Mouse (Mus musculus) cerebellum, adult 2 months (tissue): ENCODE data around the gene Fgfr2. TPM values are rescaled to one million over a fixed set of nuclear protein-coding genes. Genes with fewer than 3 reads are reported as not detected.
"Not testable (repeated sequence)": the region's sequence is repeated elsewhere in the genome, so short reads cannot be mapped to it uniquely, and the experiment has no call there.

Experiments used
- DNase-seq, 2 experiments: peaks; one replicate each; pipeline ENCODE4 v3.0.0; 2021
- H3K27ac ChIP-seq: fragments of 200-500 bp; 2 replicates; pipeline ENCODE4 v1.5.1; 2012; ENCODE audit warnings: low read length, control low read depth, inconsistent platforms; ENCODE audit not compliant: insufficient read depth
- H3K27me3 ChIP-seq: fragments of 200-500 bp; 2 replicates; pipeline ENCODE4 v1.6.1; 2012; ENCODE audit warnings: inconsistent platforms, mild to moderate bottlenecking, low read length, moderate library complexity; ENCODE audit not compliant: control insufficient read depth, insufficient read depth
- H3K4me1 ChIP-seq: fragments of 200-500 bp; 2 replicates; pipeline ENCODE4 v1.6.1; 2011; ENCODE audit warnings: low read length; ENCODE audit not compliant: control insufficient read depth, insufficient read depth
- H3K4me3 ChIP-seq: fragments of 200-500 bp; replicated peaks from 2 replicates; pipeline ENCODE3; 2011; ENCODE audit warnings: mild to moderate bottlenecking, low read depth, low read length, control low read depth; ENCODE audit not compliant: insufficient read depth
- CTCF ChIP-seq: fragments of 200-500 bp; IDR thresholded peaks from 2 replicates; pipeline ENCODE4 v1.5.1; 2011; ENCODE audit warnings: low read depth, mild to moderate bottlenecking, control low read depth, low read length, moderate library complexity, borderline replicate concordance; ENCODE audit not compliant: insufficient read depth
- POLR2A ChIP-seq: fragments of 200-500 bp; IDR thresholded peaks from 2 replicates; pipeline ENCODE4 v1.6.1; 2011; ENCODE audit warnings: low read length, control low read depth, borderline replicate concordance; ENCODE audit not compliant: insufficient read depth
- WGBS: fragments of 180-500 bp; shearing (Covaris S2); methylation state at CpG from one replicate; pipeline ENCODE4 v1.1.7; 2018; 5-methylcytosine and 5-hydroxymethylcytosine counted together
- polyA plus RNA-seq: library from polyadenylated mRNA; depleted of rRNA; stranded (reverse); fragments of >200 nt; gene quantifications from 2 replicates; pipeline ENCODE4 v1.2.3, GENCODE M21; 2012

The Fgfr2 gene
- polyA plus RNA-seq, 1 experiment = 95.3 TPM

- 36% methylated on average over 3 of the region's 3 CpGs for WGBS
- no peaks in the 10 kb centered on the region for H3K27me3 ChIP-seq
- no peak for TF ChIP-seq CTCF
- no peak for TF ChIP-seq POLR2A
- DNase-seq = no peak
- peak overlapping the region; percentile 93; the same call in 1 of the 2 replicates for H3K27ac ChIP-seq
- H3K4me1 ChIP-seq = peaks cover 4% of the 10 kb centered on the region; the same call in 1 of the 2 replicates
- peak overlapping the region; percentile 87 for H3K4me3 ChIP-seq
These were observed 2577.3 kb downstream of the Fgfr2 start for GRCm38 (mm10) chr7:130545893-130546292.

- Histone ChIP-seq H3K27ac (no peak overlapping the region), H3K27me3 (no peaks in the 10 kb centered on the region), H3K4me3 (no peak overlapping the region), H3K4me1 (peaks cover 4% of the 10 kb centered on the region; the same call in 1 of the 2 replicates)
- no peak for DNase-seq
- 87% methylated on average over 5 of the region's 5 CpGs for WGBS
- TF ChIP-seq POLR2A (no peak), CTCF (no peak)
These were observed 2577.7 kb downstream of the Fgfr2 start for GRCm38 (mm10) chr7:130545401-130545800.

DNA sequence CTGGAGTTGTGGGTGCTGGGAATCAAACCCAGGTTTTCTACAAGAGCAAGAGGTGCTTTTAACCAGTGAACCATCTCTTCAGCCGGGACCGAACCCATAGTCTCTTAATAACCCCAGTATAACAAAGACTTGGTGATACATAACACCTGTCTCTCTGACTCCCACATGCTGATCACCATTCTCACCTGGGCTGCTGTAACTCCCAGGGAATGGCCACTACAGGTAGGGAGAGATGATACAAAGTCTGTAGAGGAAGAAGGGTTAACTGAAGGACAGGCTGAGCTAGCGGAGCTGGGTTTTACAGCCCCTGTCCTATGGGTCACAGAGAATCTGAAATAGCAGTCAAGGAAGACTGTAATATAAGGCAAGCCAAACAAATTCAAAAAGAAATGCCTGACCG lies 2580.0 kb downstream of the Fgfr2 start:
- Histone ChIP-seq H3K4me3 (no peak overlapping the region), H3K4me1 (peaks cover 4% of the 10 kb centered on the region; the same call in 1 of the 2 replicates), H3K27me3 (no peaks in the 10 kb centered on the region), H3K27ac (no peak overlapping the region)
- TF ChIP-seq CTCF (no peak), POLR2A (no peak)
- DNase-seq = no peak
- WGBS = 93% methylated on average over 4 of the region's 4 CpGs

GRCm38 (mm10) chr7:130540176-130540575 lies 2583.0 kb downstream of the Fgfr2 start:
- DNase-seq = no peak
- Histone ChIP-seq H3K27ac (no peak overlapping the region), H3K4me1 (peaks cover 4% of the 10 kb centered on the region; the same call in 1 of the 2 replicates), H3K27me3 (no peaks in the 10 kb centered on the region), H3K4me3 (no peak overlapping the region)
- TF ChIP-seq POLR2A (no peak), CTCF (no peak)
- WGBS = 58% methylated on average over 7 of the region's 7 CpGs

DNA sequence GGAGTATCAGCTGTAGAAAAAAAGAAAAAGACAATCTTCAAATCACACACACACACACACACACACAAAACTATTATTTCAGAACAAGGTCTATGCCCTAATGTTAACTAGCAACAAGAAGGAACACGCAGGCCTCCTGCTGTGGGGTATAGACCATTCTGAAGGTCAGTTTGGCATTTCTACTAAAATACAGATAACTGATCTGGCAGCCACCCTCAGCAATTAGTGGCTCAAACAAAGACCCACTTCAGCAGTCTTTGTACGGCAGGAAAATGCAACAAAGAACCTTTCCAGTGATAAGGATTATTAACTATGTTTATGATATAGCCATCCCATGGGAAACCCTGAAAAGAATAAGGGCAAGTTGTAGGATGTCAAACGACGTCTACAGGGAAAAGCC lies 2586.1 kb downstream of the Fgfr2 start:
- Histone ChIP-seq H3K27me3 (no peaks in the 10 kb centered on the region), H3K4me1 (no peaks in the 10 kb centered on the region; the same call in 1 of the 2 replicates), H3K4me3 (no peak overlapping the region), H3K27ac (no peak overlapping the region)
- TF ChIP-seq POLR2A (no peak), CTCF (no peak)
- no peak for DNase-seq
- 82% methylated on average over 4 of the region's 4 CpGs for WGBS

DNA sequence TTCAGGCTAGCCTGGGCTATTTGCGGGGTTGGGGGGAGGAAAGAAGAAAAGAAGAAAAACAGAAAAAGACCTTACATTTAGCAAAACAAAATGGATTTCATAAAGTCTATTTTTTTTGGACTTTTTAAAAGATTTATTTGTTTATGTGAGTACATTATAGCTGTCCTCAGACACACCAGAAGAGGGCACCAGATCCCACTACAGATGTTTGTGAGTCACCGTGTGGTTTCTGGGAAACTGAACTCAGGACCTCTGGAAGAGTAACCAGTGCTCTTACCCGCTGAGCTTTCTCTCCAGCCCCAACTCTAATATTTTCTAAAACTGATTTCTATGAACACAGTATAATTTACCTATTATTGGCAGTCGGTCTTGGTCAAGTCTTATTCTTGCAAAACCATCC lies 2588.0 kb downstream of the Fgfr2 start:
- no peaks in the 10 kb centered on the region for H3K27me3 ChIP-seq
- no peak for TF ChIP-seq CTCF
- TF ChIP-seq POLR2A = no peak
- no peak overlapping the region for H3K27ac ChIP-seq
- no peak overlapping the region for H3K4me3 ChIP-seq
- H3K4me1 ChIP-seq = no peaks in the 10 kb centered on the region; the same call in 1 of the 2 replicates
- DNase-seq = no peak
- 72% methylated on average over 4 of the region's 4 CpGs for WGBS

GRCm38 (mm10) chr7:130533316-130534260 lies 2589.6 kb downstream of the Fgfr2 start:
- whole genome bisulfite sequencing = 33% methylated on average over 25 of the region's 25 CpGs
- TF ChIP-seq POLR2A (no peak), CTCF (peak; percentile 93)
- Histone ChIP-seq H3K4me3 (no peak overlapping the region), H3K4me1 (no peaks in the 10 kb centered on the region; the same call in 1 of the 2 replicates), H3K27ac (no peak overlapping the region), H3K27me3 (no peaks in the 10 kb centered on the region)
- peak; percentile 83 to 92 for DNase-seq

DNA sequence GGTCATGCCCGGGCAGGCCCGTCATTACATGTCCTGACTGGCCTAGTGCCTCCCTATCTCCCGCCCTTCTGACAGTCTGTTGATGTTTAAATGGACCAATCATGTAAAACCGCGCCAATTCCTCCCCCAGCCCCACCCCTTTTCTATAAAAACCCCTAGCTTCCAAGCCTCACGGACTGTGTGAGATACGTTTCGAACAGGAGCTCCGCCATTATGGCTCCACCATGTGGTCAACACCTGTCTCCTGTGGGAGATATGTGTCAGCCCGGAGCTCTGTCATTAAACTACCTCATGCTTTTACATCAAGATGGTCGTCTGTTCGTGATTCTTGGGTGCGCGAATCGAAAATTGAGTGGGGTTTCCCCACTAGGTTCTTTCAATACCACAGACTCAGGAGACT lies 2592.0 kb downstream of the Fgfr2 start:
- not testable (repeated sequence) for H3K4me1 ChIP-seq, H3K27ac ChIP-seq, H3K27me3 ChIP-seq, DNase-seq, H3K4me3 ChIP-seq
- 92% methylated on average over 15 of the region's 15 CpGs for WGBS
